Mouse (Mus musculus): ENCODE measurements around the gene Hexim2. TPM values are rescaled to one million over a fixed set of nuclear protein-coding genes. Genes with fewer than 3 reads are reported as not detected.

The Hexim2 gene
- polyA plus RNA-seq, 1 experiment from 2014 or later = 6.5 TPM

- no peak for DNase-seq (ENCODE audit: low spot score)
- no peaks in the 10 kb centered on the region for H3K9me3 ChIP-seq (replicated peaks; ENCODE audit: low read length)
- H3K9ac ChIP-seq (ENCODE audit: low read depth, low read length) = no peak overlapping the region
- peaks cover 13% of the 10 kb centered on the region for H3K4me1 ChIP-seq (replicated peaks; ENCODE audit: insufficient read depth, low read length)
- H3K27me3 ChIP-seq (ENCODE audit: insufficient read depth, low read length) = no peaks in the 10 kb centered on the region
- 76% methylated on average over 8 of the region's 8 CpGs for WGBS
- no peak overlapping the region for H3K4me2 ChIP-seq (ENCODE audit: low read length)
- no peak overlapping the region for H3K4me3 ChIP-seq (replicated peaks; ENCODE audit: low read depth, low read length)
- H3K36me3 ChIP-seq (ENCODE audit: insufficient read depth, low read length) = 0 out of 2 replicates have a peak, but pooled peaks cover 4% of the 10 kb centered on the region
- no peak for ATAC-seq (replicated peaks; ENCODE audit: low FRiP score, low read depth)
- no peak overlapping the region for H3K27ac ChIP-seq
- TF ChIP-seq CTCF (IDR thresholded peaks at IDR 0.05; ENCODE audit: low read depth) = no peak
Observed at GRCm38 (mm10) chr11:103136039-103136577, 3.9 kb downstream of the Hexim2 start.

GRCm38 (mm10) chr11:103139951-103140762 is 7.9 kb downstream of the Hexim2 start:
- Histone ChIP-seq H3K4me2 (ENCODE audit: low read length) (no peak overlapping the region), H3K27me3 (ENCODE audit: insufficient read depth, low read length) (no peaks in the 10 kb centered on the region), H3K9ac (ENCODE audit: low read depth, low read length) (0 out of 2 replicates have a peak overlapping the region, but pooled peaks have one; percentile 27), H3K9me3 (replicated peaks; ENCODE audit: low read length) (no peaks in the 10 kb centered on the region), H3K27ac (peak overlapping the region; percentile 84), H3K4me3 (replicated peaks; ENCODE audit: low read depth, low read length) (no peak overlapping the region), H3K36me3 (ENCODE audit: insufficient read depth, low read length) (0 out of 2 replicates have a peak, but pooled peaks cover 4% of the 10 kb centered on the region), H3K4me1 (replicated peaks; ENCODE audit: insufficient read depth, low read length) (peaks cover 23% of the 10 kb centered on the region)
- DNase-seq (ENCODE audit: low spot score) = no peak
- TF ChIP-seq CTCF (IDR thresholded peaks at IDR 0.05; ENCODE audit: low read depth) = no peak
- no peak for ATAC-seq (replicated peaks; ENCODE audit: low FRiP score, low read depth)
- 77% methylated on average over 14 of the region's 14 CpGs for WGBS

DNA sequence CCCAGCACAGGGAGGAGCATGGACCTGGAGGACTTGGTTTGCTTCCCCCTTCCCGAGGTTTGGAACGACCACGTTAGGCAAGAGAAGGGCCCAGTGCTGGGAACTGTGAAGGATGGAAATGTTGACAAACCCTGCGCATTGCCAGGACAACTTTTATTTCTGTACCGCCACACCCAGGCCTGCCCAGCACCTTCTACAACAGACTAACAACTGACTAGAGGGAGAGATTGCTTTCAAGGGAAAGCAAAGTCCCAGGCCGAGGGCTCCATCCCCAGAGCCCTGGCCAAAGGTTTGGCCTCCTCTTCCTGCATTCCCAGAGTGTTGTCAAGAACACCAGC is 8.5 kb downstream of the Hexim2 start:
- H3K9me3 ChIP-seq (replicated peaks; ENCODE audit: low read length) = no peaks in the 10 kb centered on the region
- no peaks in the 10 kb centered on the region for H3K27me3 ChIP-seq (ENCODE audit: insufficient read depth, low read length)
- no peak overlapping the region for H3K4me3 ChIP-seq (replicated peaks; ENCODE audit: low read depth, low read length)
- 0 out of 2 replicates have a peak overlapping the region, but pooled peaks have one; percentile 27 for H3K9ac ChIP-seq (ENCODE audit: low read depth, low read length)
- DNase-seq (ENCODE audit: low spot score) (no peak), ATAC-seq (replicated peaks; ENCODE audit: low FRiP score, low read depth) (no peak)
- peaks cover 23% of the 10 kb centered on the region for H3K4me1 ChIP-seq (replicated peaks; ENCODE audit: insufficient read depth, low read length)
- peak overlapping the region; percentile 84 for H3K27ac ChIP-seq
- 50% methylated on average over 6 of the region's 6 CpGs for WGBS
- H3K36me3 ChIP-seq (ENCODE audit: insufficient read depth, low read length) = 0 out of 2 replicates have a peak, but pooled peaks cover 4% of the 10 kb centered on the region
- no peak overlapping the region for H3K4me2 ChIP-seq (ENCODE audit: low read length)
- no peak for TF ChIP-seq CTCF (IDR thresholded peaks at IDR 0.05; ENCODE audit: low read depth)

GRCm38 (mm10) chr11:103141101-103141943 is 9.1 kb downstream of the Hexim2 start:
- H3K4me1 ChIP-seq (replicated peaks; ENCODE audit: insufficient read depth, low read length) = peaks cover 23% of the 10 kb centered on the region
- peak; percentile 86 for DNase-seq (ENCODE audit: low spot score)
- no peaks in the 10 kb centered on the region for H3K27me3 ChIP-seq (ENCODE audit: insufficient read depth, low read length)
- H3K4me3 ChIP-seq (replicated peaks; ENCODE audit: low read depth, low read length) = no peak overlapping the region
- 0 out of 2 replicates have a peak, but pooled peaks cover 4% of the 10 kb centered on the region for H3K36me3 ChIP-seq (ENCODE audit: insufficient read depth, low read length)
- H3K4me2 ChIP-seq (ENCODE audit: low read length) = peak overlapping the region; percentile 11
- peak overlapping the region; percentile 84 for H3K27ac ChIP-seq
- peak overlapping the region; percentile 35; the same call in 1 of the 2 replicates for H3K9ac ChIP-seq (ENCODE audit: low read depth, low read length)
- H3K9me3 ChIP-seq (replicated peaks; ENCODE audit: low read length) = no peaks in the 10 kb centered on the region
- no peak for TF ChIP-seq CTCF (IDR thresholded peaks at IDR 0.05; ENCODE audit: low read depth)
- WGBS = 12% methylated on average over 11 of the region's 11 CpGs
- peak; percentile 63 for ATAC-seq (replicated peaks; ENCODE audit: low FRiP score, low read depth)

GRCm38 (mm10) chr11:103141944-103142255 is 9.7 kb downstream of the Hexim2 start:
- Histone ChIP-seq H3K9me3 (replicated peaks; ENCODE audit: low read length) (no peaks in the 10 kb centered on the region), H3K36me3 (ENCODE audit: insufficient read depth, low read length) (0 out of 2 replicates have a peak, but pooled peaks cover 4% of the 10 kb centered on the region), H3K27ac (peak overlapping the region; percentile 84), H3K4me3 (replicated peaks; ENCODE audit: low read depth, low read length) (no peak overlapping the region), H3K4me1 (replicated peaks; ENCODE audit: insufficient read depth, low read length) (peaks cover 23% of the 10 kb centered on the region), H3K4me2 (ENCODE audit: low read length) (peak overlapping the region; percentile 40; the same call in 1 of the 2 replicates), H3K27me3 (ENCODE audit: insufficient read depth, low read length) (no peaks in the 10 kb centered on the region), H3K9ac (ENCODE audit: low read depth, low read length) (no peak overlapping the region; the same call in 1 of the 2 replicates)
- WGBS = 20% methylated on average over 1 of the region's 1 CpGs
- peak; percentile 56 for DNase-seq (ENCODE audit: low spot score)
- ATAC-seq (replicated peaks; ENCODE audit: low FRiP score, low read depth) = peak; percentile 14; the same call in 1 of the 2 replicates
- TF ChIP-seq CTCF (IDR thresholded peaks at IDR 0.05; ENCODE audit: low read depth) = no peak
